Mouse (Mus musculus): ENCODE measurements around the gene Gmcl1.

Gene Gmcl1

DNA sequence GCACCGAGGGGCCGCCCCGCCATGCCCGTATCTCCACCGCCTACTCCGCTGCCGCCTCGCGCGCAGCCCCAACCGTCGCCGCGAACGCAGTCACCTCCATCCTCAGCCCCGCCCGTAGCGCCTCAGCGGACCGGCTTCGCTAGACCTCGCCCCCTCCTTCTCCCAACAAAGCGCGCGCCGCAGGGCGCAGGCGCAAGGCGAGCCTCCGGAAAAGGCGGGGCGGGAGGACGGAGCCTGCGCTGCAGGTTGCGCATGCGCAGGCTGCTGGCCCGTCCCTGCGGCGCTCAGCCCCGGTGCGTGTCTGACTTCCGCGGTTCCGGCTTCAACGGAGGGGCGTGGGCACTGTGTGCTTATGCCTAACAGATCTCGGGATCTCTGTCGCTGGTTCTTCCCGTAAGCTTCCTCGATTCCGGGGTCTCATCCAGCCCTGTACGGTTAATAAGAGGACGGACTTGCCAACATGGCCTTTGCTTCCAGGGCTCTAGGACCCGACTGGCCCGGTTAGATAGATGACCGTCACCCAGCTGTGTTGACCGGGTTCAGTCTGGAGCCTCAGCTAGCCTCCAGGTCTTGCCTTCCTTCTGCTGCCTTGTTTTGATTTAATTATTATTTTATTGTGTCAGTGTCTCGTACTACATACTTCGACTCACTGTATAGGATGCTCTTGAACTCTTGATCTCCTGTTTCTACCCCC, at the start of gene Gmcl1:
Gene Gmcl1, minus strand, starts transcription at position 201 of the 694 bp plus-strand sequence.
- DNase-seq (ENCODE audit: low spot score in 2 of 2), result peak; percentile 72 to 89

DNA sequence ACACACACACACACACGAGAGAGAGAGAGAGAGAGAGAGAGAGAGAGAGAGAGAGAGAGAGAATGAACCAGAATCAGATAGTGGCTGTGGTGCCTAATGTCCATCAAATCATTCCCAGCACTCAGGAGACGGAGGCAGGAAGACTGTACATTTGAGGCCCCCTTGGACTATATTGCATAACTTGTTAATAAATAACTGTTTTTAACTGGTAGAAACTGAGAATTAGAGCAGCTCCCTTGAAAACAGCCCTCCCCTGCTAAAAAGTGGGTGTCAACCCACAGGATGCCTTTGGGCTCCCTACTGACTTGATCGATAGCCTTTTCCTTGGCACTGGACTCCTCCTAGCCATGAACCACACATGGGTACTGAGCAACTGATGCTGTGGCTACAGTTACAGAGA, 49.2 kb upstream of the Gmcl1 start:
- no peak for DNase-seq (ENCODE audit: low spot score in 2 of 2)

DNA sequence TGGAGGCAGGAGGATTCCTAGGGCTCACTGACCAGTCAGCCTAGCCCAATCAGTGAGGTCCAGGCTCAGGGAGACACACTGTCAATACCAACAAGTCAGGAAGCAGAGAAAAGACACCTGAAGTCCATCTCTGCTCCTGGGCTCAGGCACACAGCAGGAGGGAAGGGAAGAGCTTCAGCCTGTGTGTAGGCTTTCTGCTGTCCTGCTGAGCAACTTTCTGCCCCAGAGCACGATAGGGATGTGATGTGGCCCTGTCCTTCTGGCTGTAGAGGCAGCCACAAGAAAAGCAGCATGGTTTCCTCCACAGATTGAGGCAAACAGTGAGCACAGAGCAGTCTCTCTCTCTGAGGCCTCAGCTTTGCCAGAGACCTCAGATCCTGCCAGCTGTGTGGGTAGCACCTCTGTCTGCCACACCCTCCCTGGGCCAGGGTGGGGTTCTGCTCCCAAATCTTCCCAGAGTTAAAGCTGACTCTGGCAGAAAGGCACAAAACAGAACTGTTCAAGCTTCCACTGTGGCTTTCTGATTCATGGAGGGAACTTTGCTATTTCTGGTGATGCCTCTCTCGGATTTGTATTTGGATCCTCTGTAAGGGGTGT, 48.3 kb upstream of the Gmcl1 start:
- no peak for DNase-seq (ENCODE audit: low spot score in 2 of 2)

DNA sequence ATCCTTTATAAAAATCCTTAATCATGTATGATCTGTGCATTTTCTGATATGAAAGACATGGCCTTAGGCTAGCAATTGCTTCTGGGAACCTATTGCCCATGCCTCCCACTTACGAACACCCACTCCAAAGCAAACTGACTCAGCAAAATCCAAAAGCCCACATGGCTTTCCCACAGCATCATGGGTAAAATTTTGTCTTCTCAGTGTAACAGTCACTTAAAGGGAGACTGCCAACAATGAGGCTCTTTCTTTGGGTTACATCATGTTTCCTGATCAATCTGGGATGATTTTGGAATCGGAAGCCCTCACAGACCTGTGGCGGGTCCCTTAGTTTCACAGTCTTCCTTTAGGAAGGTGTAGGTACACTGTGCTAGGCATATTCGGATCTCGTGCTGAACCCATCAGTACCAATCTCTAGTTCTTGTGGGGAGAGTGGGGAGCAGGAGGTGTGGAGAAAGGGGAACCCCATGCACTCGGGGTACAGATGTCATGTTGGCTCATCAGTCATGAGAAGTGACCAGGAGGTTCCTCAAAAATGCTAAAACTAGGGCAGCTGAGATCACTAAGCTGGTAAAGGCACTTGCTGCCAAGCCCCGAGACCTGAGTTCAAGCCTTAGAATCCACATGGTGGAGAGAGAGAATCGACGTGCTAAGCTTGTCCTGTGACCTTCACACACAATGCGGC, 45.9 kb upstream of the Gmcl1 start:
- DNase-seq (ENCODE audit: low spot score in 2 of 2), result no peak

DNA sequence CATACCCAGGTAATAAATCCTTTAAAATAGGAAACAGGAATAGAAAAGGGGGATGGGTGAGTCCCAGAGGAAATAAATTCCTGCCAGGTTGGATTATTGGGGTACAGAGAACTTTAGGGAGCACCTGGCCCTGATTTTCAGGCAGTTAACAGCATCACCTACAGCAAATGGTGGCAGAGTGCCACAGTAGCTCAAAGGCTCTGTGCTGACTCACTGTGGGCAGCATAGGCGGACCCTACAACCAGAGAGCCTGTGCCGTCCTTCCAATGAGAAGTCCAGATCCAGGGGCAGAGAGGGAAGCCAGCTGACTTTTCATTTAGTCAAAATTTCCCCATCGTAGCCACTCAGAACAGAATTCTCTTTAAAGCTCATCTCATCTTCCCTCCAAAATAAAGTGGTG, 44.0 kb upstream of the Gmcl1 start:
- DNase-seq (ENCODE audit: low spot score in 2 of 2), result no peak

DNA sequence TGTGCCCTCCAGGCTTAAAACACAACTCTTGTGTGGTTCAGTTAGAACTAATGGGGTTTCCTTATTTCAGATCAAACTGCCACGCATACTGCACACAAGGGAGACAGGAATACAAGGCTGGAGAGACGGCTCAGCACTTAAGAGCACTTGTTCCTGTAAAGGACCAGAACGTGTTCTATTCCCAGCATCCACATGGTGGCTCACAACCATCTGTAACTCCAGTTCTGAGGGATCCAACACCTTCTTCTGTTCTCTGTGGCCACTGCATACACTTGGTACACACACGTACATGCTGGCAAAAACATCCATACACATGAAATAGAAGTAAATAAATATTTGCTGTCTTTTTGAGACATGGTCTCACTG, 43.5 kb upstream of the Gmcl1 start:
- DNase-seq (ENCODE audit: low spot score in 2 of 2), result no peak

DNA sequence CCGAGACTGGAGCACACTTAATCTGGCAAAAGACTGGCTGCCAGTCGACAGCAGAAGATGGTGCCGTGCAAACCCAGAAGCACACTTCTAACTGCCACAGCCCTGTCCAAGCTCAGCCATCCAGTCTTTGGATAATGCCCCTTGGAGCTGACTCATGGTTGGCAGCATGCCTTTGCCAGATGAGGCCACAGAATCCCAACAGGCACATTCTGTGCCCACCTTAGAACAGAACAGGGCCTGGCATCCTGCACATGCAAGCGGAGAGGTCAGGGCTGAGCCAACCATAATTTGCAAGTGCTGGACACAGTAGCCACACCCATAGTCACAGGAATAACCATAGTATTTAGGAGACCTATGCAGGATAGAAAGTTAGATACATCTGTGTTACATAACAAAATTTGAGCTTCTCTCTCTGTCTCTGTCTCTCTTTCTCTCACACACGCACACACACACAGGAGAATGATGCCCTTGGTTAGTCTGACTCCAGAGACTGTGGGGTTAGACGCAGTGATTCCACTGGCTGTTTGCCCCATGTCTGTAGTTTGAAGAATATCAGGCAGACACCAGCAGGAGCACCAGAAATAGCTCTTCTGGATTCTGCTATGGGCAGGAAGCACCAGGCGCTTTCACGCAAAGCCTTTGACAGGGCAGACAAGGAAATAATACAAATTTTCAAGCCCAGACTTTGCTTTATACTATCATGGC, 43.0 kb upstream of the Gmcl1 start:
- no peak for DNase-seq (ENCODE audit: low spot score in 2 of 2)

DNA sequence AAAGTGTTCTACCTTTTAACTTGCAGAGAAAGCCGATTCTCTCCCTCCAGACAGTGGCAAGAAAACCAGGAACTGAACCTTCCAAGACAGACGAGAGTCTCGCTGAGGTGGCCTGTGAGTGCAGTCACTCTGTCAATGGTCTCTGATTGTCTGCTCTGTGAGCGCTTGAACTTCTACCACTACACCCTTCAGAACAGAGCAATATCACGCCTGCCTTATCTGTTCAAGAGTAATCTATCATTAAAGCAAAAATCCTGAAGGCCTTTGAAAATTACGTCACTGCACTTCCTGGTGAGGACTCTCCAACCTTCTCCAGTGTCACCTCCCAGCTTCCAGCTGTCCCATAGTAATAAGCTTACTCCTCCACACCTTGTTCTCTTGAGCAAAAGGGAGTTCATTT, 41.8 kb upstream of the Gmcl1 start:
- no peak for DNase-seq (ENCODE audit: low spot score in 2 of 2)

DNA sequence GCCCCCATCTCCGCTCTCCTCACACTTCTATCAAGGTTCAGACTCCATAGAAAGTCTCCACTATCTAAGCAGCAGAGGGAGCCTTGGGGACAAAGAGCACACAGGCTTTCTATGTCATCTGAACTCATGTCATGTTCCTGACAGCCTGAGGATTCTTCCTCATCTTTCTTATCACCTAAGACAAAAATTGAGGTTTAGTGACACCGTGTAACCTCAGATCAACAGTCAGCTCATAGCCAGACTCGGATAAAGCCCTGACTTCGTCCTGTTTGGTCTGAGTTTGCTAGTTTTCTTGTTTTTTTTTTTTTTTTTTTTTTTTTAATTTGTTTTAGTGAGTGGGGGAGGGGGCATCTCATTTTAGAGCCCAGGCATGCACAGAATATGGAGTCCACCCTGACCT, 40.6 kb upstream of the Gmcl1 start:
- no peak for DNase-seq (ENCODE audit: low spot score in 2 of 2)

DNA sequence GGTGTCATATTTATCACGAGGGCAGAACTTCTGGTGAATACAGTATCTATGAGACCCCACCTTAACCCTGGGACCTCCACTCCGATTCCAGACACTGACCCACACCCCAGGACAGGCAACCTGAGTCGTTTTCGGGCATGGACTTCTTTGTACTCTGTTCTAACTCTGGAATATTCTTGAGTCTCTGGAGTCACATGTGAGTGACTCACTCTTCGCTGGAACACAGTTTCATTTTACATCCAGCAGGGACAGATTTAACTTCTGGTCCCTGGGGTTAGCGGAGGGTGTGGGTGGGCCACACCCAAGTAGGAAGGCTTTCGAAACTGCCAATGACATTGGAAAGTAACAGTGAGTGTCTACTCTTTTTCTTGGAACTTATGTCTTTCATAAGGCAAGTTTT, 39.4 kb upstream of the Gmcl1 start:
- DNase-seq (ENCODE audit: low spot score in 2 of 2), result peak in 1 of 2 experiments; percentile 56

DNA sequence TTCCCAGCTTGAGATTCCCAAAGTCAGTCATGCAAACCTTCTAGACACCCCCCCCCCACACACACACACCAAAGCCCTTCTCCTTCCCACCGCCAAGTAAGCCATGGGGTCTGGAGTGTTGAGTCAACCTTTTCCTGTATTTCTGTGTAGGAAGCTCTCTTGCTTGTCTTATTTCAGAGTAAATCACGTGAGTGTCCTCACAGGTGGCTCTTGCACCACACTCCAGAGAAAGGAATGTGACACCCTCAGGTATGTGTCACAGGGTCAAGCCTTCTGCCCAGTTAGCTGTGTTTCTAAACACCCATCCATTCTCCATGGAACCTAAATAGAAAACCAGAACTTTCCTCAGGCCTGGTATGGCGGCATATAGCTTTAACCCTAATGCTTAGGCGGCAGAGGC, 35.8 kb upstream of the Gmcl1 start:
- DNase-seq (ENCODE audit: low spot score in 2 of 2), result no peak

DNA sequence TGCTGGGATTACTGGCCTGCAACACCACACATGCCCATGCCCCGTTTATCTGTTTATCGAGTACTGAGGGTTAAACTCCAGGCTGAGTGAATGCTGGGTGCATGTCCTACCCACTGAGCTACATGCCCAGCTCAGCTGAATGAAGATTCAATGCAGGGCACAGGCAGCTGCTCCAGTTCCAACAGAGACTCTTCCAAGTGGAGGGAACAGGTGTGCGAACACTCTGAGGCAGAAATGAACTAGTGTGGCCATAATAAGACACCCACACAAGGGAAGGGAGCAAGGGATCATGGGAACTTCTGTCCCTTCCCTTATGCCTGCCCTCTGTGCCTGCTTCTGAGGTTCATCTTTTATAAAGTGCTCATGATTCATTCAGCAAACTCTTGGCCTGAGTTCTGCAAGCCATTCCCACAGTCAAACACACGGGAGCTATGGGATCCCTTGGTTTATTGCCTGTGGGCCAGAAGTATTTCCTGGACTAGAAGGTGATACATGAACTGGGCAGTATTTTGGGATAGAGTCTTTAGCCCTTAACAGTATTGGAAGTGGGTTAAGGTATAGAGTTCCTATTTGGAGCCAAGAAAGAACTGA, 35.1 kb upstream of the Gmcl1 start:
- no peak for DNase-seq (ENCODE audit: low spot score in 2 of 2)

DNA sequence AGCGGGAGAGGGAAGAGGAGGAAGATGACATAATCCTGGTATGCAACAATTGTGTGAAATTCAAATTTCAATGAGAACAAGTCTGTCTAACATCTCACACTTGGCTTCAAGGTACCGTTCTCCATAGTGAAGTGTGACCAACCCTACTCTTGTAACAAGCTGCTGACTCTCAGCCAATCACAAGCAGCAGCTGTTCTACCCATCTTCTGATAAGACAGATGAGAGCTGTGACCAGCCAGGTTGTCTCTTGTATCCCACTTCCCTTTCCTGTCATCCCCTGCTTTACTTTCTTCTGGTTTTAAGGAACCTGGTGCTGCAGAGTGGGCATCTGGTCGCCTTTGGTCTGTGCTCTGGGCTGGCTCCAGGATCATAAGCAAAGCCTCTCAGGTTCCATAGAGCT, 34.3 kb upstream of the Gmcl1 start:
- DNase-seq (ENCODE audit: low spot score in 2 of 2), result no peak

DNA sequence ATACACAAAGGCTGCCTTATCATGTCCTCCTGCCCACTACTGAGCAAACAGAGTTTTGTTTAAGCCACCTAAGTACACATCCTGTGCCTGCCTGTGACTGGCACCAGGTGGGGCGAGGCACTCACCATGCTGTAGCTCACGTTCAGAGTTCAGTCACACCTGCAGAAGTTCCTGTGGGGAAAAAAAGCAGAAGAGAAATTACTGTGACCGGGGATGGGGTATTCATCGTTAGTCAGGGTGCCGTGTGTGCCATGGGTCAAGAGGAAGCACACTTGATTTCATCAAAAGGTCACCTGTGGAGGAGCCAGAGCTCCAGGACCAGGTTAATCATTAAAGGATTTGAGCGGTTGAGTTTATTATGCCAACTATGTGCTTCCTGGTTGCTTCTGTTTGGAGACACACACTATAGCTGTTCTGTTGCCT, 32.5 kb upstream of the Gmcl1 start:
- peak; percentile 42 to 48 for DNase-seq (ENCODE audit: low spot score in 2 of 2)

DNA sequence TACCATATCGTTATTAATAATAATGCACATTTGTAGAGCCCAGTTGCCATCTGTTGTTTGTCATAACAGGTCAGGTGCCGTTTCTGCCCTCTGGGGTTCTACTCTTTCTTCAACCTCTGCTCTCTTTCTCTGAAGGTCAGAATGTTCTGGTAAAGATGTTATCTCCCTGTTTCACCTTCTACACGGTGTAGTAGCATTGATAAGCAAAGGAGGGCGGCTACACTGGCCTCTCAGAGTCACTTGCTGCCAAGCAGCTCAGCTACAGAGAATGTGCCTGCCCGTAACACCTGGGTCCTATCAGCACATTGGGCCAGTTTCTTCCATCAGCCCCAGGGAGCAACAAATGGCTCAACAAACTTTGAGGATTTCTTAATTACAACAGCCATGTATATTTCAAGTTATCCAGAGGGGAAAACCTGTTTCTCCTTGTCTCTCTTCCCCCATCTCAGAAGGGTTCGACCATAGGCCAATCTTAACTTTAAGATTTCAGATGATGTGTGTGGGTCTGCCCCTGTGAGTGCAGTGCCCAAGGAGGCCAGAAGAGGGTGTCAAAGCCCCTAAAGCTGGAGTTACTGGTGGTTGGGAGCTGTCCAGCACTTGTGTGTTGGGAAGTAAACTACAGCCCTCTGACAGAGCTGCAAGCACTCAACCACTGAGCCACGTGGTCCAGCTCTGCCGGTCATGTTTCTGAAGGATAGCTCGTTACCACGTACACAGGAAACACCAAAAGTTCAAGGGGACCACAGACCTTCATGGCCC, 21.1 kb upstream of the Gmcl1 start:
- DNase-seq (ENCODE audit: low spot score in 2 of 2), result peak in 1 of 2 experiments; percentile 52

DNA sequence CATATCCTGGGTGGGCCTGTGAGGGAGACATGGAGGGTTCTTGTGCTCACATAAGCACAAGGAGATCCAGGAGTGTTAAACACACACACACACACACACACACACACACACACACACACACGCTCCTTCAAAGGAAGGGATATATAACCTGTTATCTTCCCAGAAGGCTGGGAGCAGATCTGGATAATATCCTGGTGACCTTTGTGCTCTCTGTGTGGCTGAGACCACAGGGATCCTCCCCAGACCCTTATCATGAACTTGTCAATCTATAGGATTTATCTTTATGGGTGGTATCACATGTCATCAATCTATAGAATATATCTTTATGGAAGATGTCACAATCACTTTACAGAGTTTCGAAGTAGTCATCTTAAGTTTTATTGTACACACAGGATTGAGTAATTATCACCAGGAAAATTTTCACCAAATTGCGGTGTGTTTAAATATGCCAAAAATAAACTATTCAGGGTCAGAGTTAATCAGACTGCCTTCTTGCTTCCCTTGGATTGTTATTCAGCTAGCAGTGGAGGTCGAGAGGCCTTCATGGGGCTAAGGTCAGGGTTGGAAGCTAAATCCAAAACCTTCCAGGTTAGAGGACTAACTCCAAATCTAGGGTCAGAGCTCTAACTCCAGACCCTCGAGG, 19.8 kb upstream of the Gmcl1 start:
- no peak for DNase-seq (ENCODE audit: low spot score in 2 of 2)

DNA sequence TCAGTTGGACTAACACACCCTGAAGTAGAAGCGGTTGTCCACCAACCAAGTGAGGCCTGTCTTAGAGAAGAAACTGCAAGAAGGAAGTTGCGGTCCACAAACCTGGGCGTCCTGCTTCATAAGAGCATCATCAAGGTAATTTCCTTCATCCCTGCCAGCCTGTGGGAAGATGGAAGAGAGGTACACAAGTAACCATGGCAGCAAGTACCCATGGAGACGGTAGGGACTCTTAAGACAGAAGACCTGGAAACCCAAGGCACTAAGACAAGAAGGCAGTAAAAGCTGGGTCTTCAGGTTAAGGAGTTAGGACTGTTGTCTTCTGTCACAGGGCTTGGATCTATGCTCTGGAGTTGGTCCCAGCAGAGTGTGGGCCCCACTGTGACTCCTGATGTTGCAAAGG, 17.8 kb upstream of the Gmcl1 start:
- DNase-seq (ENCODE audit: low spot score in 2 of 2), result no peak

DNA sequence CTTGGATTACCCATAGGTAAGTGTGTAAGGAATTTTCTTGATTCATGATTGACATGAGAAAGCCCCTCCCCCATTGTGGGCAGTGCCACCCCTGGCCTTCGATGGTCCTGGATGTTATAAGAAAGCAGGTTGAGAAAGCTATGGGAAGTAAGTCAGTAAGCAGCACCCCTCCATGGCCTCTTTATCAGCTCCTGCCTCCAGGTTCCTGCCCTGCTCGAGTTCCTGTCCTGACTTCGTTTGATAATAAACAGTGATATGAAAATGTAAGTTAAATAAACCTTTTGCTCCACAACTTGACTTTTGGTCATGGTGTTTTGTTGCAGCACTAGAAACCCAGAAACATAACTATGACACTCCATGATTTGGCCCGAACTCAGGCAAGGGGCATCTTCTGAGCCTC, 16.6 kb upstream of the Gmcl1 start:
- no peak for DNase-seq (ENCODE audit: low spot score in 2 of 2)

DNA sequence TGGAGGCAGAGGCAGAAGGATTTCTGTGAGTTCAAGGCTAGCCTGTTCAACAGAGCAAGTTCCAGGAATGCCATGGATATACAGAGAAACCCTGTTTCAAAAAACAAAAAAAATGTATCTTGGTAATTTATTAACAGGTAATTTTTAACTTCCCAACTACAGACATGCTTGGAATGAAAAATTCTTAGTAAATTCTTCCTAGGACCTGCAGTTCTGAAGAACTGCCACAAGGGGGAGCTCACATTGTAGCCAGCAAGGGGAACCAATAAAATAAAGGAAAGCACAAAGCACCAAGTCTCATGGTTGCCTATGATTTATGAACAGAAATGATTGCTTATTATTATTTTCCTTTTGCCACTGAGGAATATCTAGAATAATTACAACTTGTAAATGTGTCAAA, 14.0 kb upstream of the Gmcl1 start:
- no peak for DNase-seq (ENCODE audit: low spot score in 2 of 2)

DNA sequence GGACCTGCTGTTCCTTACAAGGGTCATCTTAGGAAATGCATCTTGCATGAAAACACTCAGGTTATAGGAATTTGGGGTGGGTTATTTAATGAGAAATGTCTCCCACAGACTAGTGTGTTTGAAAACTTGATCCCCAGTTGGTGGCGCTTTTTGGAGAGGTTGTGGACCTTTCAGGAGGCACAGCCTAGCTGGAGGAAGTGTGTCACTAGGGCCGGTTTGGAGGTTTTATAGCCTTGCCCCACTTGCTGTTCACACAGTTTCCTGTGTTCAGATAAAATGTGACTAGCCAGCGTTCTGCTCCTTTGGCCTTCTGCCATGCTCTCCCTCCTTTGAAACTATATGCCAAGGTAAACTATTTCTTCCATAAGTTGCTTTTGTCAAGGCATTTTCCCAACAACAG, 7.5 kb upstream of the Gmcl1 start:
- DNase-seq (ENCODE audit: low spot score in 2 of 2), result no peak

DNA sequence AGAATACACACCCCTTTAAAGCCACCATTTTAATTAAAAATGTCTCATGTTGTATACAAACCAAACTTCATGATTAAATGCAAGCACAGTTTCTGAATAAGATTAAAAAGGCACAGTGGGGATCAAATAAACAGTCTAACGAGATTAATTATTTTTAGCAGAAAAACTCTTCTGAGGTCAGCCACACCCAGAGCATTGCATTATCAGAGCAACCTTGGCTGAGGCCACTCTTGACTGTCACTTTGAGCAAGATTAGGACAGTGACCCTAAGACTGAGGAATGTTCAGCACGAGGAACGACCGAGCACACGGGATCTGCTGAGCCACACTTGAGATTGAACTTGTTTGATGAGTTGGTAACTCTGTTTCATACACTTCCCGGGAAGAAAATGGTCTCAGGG, 3.6 kb upstream of the Gmcl1 start:
- DNase-seq (ENCODE audit: low spot score in 2 of 2), result no peak

Measured in urinary bladder, adult 18-20 months (tissue).